Mouse (Mus musculus): ENCODE data around the gene Zfp219. TPM values are rescaled to one million over a fixed set of nuclear protein-coding genes. Genes with fewer than 3 reads are reported as not detected.
"Not testable (repeated sequence)": the region's sequence is repeated elsewhere in the genome, so short reads cannot be mapped to it uniquely, and the experiment has no call there.

Zfp219 gene
- polyA plus RNA-seq, 1 experiment from 2014 or later = 28.3 TPM

DNA sequence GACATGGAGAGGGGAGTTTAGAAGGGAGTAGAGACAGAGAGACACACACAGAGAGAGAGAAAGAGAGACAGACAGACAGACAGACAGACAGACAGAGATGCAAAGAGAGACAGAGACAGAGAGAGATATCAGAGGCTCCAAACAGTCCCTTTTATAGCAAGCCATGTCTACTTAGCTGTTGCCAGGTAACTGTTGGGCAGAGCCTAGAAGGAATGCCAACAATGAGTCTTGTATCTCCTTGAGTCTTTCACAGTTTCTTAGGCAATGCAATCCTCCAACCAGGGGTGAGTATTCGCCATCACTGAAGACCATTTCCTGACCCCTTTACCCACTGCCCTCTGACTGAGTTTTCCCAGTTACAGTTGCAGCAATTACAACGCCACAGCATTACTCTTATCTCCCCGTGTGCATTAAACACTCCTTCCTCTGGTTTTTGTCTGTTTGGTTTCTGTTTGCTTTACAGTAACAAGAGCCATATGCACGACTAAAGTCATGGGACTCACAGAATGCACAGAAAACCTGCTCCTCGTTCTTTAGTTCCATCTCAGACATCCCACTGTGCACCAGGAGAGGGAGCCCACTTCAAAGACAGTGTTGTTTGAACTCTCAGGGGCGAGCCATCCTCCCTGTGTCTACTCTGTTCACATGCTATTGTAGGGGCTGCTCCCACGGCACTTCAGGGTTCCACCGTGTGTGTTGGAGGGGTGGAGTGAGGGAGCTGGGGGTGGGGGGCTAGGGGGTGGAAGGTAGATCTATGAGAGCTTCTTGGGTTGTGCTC lies 24.6 kb upstream of the Zfp219 start:
- Histone ChIP-seq H3K4me3 (ENCODE audit: low read depth, low read length) (no peak overlapping the region), H3K27ac (ENCODE audit: low read depth) (no peak overlapping the region), H3K9me3 (ENCODE audit: low read depth, low read length) (no peaks in the 10 kb centered on the region), H3K4me1 (ENCODE audit: insufficient read depth) (no peaks in the 10 kb centered on the region), H3K9ac (no peak overlapping the region), H3K4me2 (no peak overlapping the region), H3K36me3 (ENCODE audit: insufficient read depth) (no peaks in the 10 kb centered on the region), H3K27me3 (ENCODE audit: insufficient read depth, low read length) (no peaks in the 10 kb centered on the region)
- ATAC-seq (ENCODE audit: insufficient read depth) = peak; percentile 68
- 6% methylated on average over 8 of the region's 8 CpGs for WGBS
- DNase-seq = peak; percentile 64
- peak; percentile 61 for TF ChIP-seq CTCF (IDR thresholded peaks at IDR 0.05; ENCODE audit: low read depth)

DNA sequence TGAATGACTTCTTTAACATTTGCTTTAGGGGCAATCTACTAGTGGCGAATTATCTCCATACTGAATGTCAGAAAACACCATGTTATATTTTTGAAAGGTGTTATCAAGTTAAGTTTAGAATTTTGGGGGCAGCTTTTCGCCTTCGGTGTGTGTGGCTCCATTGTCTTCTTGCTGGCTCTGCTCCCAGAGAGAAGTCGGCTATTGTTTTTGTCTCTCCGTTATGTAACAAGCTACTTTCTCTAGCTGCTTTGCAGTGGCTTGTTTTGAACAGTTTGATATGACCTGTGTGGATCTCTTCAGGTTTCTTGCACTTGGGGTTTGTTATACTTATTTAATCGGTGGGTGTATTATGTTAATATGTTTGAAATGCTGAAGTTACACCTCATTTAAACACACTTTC lies 22.9 kb upstream of the Zfp219 start:
- H3K4me1 ChIP-seq (ENCODE audit: insufficient read depth) = no peaks in the 10 kb centered on the region
- WGBS = 61% methylated on average over 6 of the region's 6 CpGs

DNA sequence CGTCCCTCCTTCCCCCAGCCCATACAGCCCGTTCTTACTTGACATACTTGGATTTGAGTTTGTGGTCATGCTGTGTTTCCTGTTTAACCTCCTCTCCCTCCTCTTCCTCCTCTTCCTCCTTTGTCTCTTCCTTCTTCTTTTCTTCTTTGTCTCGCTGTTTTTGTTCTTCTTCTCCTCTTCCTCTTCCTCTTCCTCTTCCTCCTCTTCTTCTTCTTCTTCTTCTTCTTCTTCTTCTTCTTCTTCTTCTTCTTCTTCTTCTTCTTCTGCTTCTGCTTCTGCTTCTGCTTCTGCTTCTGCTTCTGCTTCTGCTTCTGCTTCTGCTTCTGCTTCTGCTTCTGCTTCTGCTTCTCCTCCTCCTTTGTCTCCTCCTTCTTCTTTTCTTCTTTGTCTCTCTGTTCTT lies 21.8 kb upstream of the Zfp219 start, which contains the start of gene Olfr221:
TSS of gene Olfr221 (minus strand) at position 101 of the 400 bp plus-strand sequence.
- not testable (repeated sequence) for H3K4me2 ChIP-seq; H3K27ac ChIP-seq (ENCODE audit: low read depth); H3K4me3 ChIP-seq (ENCODE audit: low read depth, low read length); DNase-seq; H3K9me3 ChIP-seq (ENCODE audit: low read depth, low read length); H3K36me3 ChIP-seq (ENCODE audit: insufficient read depth); H3K4me1 ChIP-seq (ENCODE audit: insufficient read depth); H3K9ac ChIP-seq; H3K27me3 ChIP-seq (ENCODE audit: insufficient read depth, low read length); ATAC-seq (ENCODE audit: insufficient read depth)
- WGBS = 63% methylated on average over 3 of the region's 3 CpGs

More for the DNA sequence above, 22.9 kb upstream of the Zfp219 start:
- no peak for TF ChIP-seq CTCF (IDR thresholded peaks at IDR 0.05; ENCODE audit: low read depth)
- no peak overlapping the region for H3K4me2 ChIP-seq
- no peak for DNase-seq
- H3K27ac ChIP-seq (ENCODE audit: low read depth) = no peak overlapping the region
- H3K9ac ChIP-seq = no peak overlapping the region
- no peaks in the 10 kb centered on the region for H3K9me3 ChIP-seq (ENCODE audit: low read depth, low read length)
- H3K27me3 ChIP-seq (ENCODE audit: insufficient read depth, low read length) = no peaks in the 10 kb centered on the region
- no peaks in the 10 kb centered on the region for H3K36me3 ChIP-seq (ENCODE audit: insufficient read depth)
- H3K4me3 ChIP-seq (ENCODE audit: low read depth, low read length) = no peak overlapping the region
- no peak for ATAC-seq (ENCODE audit: insufficient read depth)

DNA sequence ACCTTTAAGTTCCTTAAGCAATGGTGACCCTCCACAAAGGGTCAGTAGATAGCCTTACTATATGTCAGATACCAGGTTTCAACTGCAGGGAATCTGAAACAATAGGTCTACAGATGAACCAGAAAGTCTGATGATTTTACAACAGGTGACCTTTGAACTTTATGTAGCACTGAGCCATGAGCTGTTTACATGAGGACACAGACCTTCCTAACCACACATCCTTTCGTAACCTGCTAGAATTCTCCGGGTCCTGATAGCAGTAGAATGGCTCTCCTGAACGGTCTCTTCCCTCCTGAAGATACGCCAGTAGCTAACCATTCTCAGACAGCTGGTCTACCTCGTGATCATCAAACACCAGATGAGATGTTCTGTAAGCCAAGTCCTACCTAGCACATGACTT lies 18.8 kb upstream of the Zfp219 start:
- DNase-seq = no peak
- Histone ChIP-seq H3K9ac (no peak overlapping the region), H3K27me3 (ENCODE audit: insufficient read depth, low read length) (no peaks in the 10 kb centered on the region), H3K4me3 (ENCODE audit: low read depth, low read length) (no peak overlapping the region), H3K4me1 (ENCODE audit: insufficient read depth) (no peaks in the 10 kb centered on the region), H3K27ac (ENCODE audit: low read depth) (no peak overlapping the region), H3K9me3 (ENCODE audit: low read depth, low read length) (no peaks in the 10 kb centered on the region), H3K36me3 (ENCODE audit: insufficient read depth) (no peaks in the 10 kb centered on the region), H3K4me2 (no peak overlapping the region)
- no peak for ATAC-seq (ENCODE audit: insufficient read depth)
- 85% methylated on average over 5 of the region's 5 CpGs for WGBS
- TF ChIP-seq CTCF (IDR thresholded peaks at IDR 0.05; ENCODE audit: low read depth) = no peak

DNA sequence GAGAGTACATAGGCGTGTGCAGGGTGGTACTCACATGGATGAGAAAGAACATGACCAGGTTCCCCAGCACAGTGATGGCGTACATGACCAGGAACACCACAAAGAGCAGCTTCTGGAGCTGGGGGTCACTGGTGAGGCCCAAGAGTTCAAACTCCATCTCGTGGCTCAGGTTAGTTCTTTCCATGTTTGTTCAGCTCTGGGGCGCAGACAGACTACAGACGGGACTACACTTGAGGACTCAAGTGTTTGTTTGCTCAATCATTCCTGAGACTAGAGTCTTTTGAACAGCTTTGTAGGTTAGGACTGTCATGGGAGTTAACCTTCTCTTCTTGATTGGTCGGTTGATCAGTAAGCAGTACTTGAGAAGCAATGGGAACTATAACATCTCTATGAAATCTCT lies 15.4 kb upstream of the Zfp219 start:
- 61% methylated on average over 6 of the region's 6 CpGs for WGBS
- H3K4me1 ChIP-seq (ENCODE audit: insufficient read depth) = no peaks in the 10 kb centered on the region
- H3K4me2 ChIP-seq = no peak overlapping the region
- no peak for TF ChIP-seq CTCF (IDR thresholded peaks at IDR 0.05; ENCODE audit: low read depth)
- H3K9me3 ChIP-seq (ENCODE audit: low read depth, low read length) = no peaks in the 10 kb centered on the region
- H3K4me3 ChIP-seq (ENCODE audit: low read depth, low read length) = no peak overlapping the region
- H3K27ac ChIP-seq (ENCODE audit: low read depth) = no peak overlapping the region
- ATAC-seq (ENCODE audit: insufficient read depth) (peak; percentile 14; the same call in 1 of the 2 replicates), DNase-seq (no peak)
- no peaks in the 10 kb centered on the region for H3K27me3 ChIP-seq (ENCODE audit: insufficient read depth, low read length)
- no peaks in the 10 kb centered on the region for H3K36me3 ChIP-seq (ENCODE audit: insufficient read depth)
- H3K9ac ChIP-seq = no peak overlapping the region

DNA sequence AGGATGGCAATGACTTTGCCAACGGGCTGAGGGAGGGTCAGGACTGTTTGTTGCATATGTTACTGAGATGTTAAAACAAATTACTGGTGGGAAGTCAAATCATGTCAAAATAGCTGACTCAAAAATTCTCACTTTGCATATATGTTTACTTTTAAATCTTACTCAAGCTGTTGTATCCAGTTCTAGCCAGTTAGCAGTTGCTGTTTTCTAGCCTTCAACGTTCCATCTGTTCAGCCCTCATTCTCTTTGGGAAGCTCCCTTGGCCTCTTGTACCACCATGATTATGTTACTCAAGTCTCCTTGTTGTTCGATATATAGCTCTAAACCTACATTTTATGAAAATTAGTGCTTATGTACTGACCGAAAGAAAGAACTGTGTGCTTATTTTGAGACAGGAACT lies 5.8 kb upstream of the Zfp219 start:
- Histone ChIP-seq H3K4me1 (ENCODE audit: insufficient read depth) (peaks cover 8% of the 10 kb centered on the region; the same call in 1 of the 2 replicates), H3K4me2 (no peak overlapping the region), H3K36me3 (ENCODE audit: insufficient read depth) (no peaks in the 10 kb centered on the region), H3K9ac (no peak overlapping the region), H3K9me3 (ENCODE audit: low read depth, low read length) (no peaks in the 10 kb centered on the region), H3K27me3 (ENCODE audit: insufficient read depth, low read length) (no peaks in the 10 kb centered on the region), H3K27ac (ENCODE audit: low read depth) (no peak overlapping the region), H3K4me3 (ENCODE audit: low read depth, low read length) (no peak overlapping the region)
- no peak for TF ChIP-seq CTCF (IDR thresholded peaks at IDR 0.05; ENCODE audit: low read depth)
- DNase-seq = no peak
- no peak for ATAC-seq (ENCODE audit: insufficient read depth)
- 76% methylated on average over 4 of the region's 4 CpGs for WGBS

DNA sequence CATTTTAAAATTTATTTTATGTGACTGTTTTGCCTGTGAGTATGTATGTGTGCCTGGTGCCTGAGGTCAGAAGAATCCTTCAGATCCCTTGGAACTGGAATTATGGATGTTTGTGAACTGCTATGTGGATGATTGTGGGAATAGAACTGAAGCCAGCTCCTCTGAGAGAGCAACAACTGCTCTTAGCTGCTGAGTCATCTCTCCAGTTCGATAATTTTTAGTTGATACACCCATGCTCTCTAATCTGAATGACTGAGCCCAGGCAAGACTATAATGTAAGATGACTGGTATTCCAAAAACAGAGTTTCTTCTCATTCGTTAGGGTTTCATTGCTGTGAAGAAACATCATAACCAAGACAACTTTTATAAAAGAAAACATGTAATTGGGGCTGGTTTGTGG lies 3.6 kb upstream of the Zfp219 start:
- ATAC-seq (ENCODE audit: insufficient read depth) (no peak), DNase-seq (no peak)
- TF ChIP-seq CTCF (IDR thresholded peaks at IDR 0.05; ENCODE audit: low read depth) = no peak
- H3K27me3 ChIP-seq (ENCODE audit: insufficient read depth, low read length) = no peaks in the 10 kb centered on the region
- no peaks in the 10 kb centered on the region for H3K9me3 ChIP-seq (ENCODE audit: low read depth, low read length)
- no peak overlapping the region for H3K27ac ChIP-seq (ENCODE audit: low read depth)
- 84% methylated on average over 2 of the region's 2 CpGs for WGBS
- H3K4me1 ChIP-seq (ENCODE audit: insufficient read depth) = peaks cover 11% of the 10 kb centered on the region; the same call in 1 of the 2 replicates
- no peak overlapping the region for H3K4me2 ChIP-seq
- no peaks in the 10 kb centered on the region for H3K36me3 ChIP-seq (ENCODE audit: insufficient read depth)
- no peak overlapping the region for H3K4me3 ChIP-seq (ENCODE audit: low read depth, low read length)
- H3K9ac ChIP-seq = no peak overlapping the region
